Mouse (Mus musculus) heart, postnatal 36 days (tissue): Measurements from ENCODE around the gene Rsg1. TPM values are rescaled to one million over a fixed set of nuclear protein-coding genes. Genes with fewer than 3 reads are reported as not detected.

Source experiments
- DNase-seq, 2 experiments: peaks; one replicate each; pipeline ENCODE4 v3.0.0; 2021 to 2022
- intact Hi-C: fragments of 180-260 bp; cut with DNase I; formaldehyde crosslinking; loops from one replicate; pipeline ENCODE4 v1.15.1; 2025
- total RNA-seq, 2 experiments: library from RNA; stranded (reverse); gene quantifications; 2 replicates each; pipeline ENCODE4 v1.2.3; 2021

The Rsg1 gene
- total RNA-seq = 1 to 10 TPM in 1 of 2 experiments, under 1 TPM in 1; 0.80 to 1.1 TPM

DNA sequence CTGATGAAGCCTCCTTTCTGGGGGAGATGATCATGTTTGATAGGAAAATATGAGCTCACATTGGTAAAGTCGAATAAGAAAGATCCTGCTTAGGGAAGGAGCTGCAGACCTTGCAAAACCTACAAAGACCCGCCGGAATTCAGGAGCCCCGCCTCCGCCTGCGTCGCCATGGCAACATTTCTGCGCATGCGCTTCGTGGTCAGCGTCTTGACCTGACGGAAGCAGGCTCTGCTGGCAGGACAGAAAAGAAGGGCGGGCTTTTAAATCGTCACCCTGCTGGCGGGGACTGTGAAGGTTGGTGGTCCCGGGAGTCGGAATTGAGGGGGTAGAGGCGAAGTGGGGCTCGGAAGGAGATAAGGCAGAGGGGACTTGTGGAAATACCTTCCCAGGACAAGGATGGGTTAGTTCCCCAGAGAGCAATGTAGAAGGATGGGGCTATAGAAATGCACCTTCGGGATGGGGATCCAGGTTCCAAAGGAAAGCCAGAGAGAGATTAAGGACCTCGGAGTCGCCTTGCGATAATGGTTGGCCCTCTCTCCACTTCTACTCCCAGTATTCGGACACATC is at the start of gene Rsg1:
TSS of gene Rsg1 (plus strand) at position 187 of the 567 bp plus-strand sequence.
- peak; percentile 95 to 97 for DNase-seq
- intact Hi-C loops = loop anchor here (2.0 to 5.0 kb wide), 2 partner anchors 25 to 67 kb away; partner anchors contain the start of genes Arhgef19 and Fbxo42

DNA sequence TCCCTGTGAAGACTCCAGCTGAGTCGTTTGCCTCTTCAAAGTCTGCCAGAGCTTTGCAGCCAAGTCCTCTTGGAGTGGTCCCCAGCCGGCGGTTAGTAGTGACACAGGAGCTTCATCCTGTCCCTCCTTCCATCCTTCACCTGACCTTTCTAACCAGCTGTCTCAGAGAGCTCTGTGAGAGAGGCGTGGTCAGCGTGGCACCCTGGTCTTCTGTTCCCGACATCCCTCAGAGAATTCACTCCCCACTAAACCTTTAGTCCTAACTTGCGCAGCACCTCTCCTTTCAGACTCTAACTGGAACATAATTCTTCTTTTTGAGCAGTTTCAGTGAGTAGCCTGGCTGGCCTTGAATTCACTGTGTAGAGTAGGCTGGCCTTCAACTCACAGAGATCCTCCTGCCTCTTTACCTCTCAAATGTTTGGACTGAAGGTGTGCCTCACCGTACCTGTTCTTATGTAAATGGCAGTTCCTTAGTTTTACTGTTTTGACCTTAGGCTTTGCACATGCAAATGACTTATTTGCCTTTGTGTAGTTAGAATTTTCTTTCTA is 47.9 kb upstream of the Rsg1 start:
- intact Hi-C loops = loop anchor here (2.0 kb wide), 1 partner anchor 23 kb away; no protein-coding TSS in a partner anchor
- DNase-seq = no peak

DNA sequence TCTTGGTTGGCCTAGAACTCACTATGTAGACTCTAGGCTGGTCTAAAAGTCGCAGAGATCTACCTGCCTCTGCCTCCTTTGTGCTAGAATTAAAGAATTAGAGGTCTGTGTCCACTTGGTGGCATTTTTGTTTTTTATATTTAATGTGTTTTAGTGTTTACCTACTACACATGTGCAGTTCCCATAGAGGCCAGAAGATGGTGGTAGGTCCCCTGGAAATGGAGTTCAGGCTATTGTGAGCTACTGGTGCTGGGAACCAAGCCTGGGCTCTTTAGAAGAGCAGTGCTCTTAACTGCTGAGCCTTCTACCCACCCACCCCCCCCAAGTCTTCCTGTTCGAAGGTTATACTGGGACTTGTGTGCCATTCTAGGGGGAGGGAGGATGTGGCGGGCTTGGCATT is 46.6 kb upstream of the Rsg1 start:
- no peak for DNase-seq
- intact Hi-C loops = loop anchor here (2.0 kb wide), 1 partner anchor 22 kb away; no protein-coding TSS in a partner anchor

DNA sequence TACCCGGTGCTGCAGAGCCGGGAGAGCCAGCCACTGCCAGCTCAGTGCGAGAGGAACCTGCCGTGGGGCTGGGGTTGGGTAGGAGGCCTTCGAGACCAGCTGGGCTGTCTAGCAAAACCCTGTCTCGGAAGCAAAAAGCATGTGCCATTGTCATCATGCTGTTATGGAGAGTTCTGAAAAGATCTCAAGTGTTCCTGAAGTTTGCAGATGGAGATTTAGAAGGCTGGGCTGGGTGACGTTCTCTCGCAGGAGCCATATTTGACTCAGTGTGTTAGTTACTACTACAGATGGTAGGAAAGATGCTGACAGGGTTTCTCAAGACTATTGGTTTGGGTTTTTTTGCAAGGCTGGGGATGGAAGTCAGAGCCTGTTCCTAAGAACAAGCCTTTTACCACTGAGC is 41.6 kb upstream of the Rsg1 start:
- intact Hi-C loops = no loop called here
- DNase-seq = no peak

- DNase-seq = peak; percentile 22 to 50
- intact Hi-C loops = no loop called here
Observed at GRCm38 (mm10) chr4:141175783-141176182, 38.0 kb upstream of the Rsg1 start.

GRCm38 (mm10) chr4:141176328-141176838 is 37.4 kb upstream of the Rsg1 start:
- intact Hi-C loops = no loop called here
- peak in 1 of 2 experiments; percentile 19 for DNase-seq

- intact Hi-C loops = no loop called here
- no peak for DNase-seq
Observed at GRCm38 (mm10) chr4:141178500-141178899, 35.3 kb upstream of the Rsg1 start.

DNA sequence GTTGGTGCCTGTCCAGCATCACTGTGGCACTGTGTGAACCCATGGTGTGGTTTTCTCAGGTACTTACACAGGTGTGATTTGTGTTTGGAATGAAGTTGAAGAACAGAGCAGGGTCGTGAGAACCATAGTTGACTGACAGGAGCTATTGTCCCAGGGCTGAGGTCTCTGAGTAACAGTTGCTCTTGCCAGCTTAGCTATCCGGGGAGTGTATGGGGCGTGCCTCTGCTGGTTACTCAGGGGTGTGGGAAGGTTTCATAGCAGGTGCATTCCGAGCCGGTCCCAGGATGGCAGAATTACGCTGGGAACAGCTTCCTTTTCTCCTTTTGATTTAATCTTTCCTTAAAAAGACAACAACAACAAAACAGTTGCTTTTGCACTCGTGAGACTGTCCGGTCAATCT is 32.9 kb upstream of the Rsg1 start:
- DNase-seq = no peak
- intact Hi-C loops = no loop called here

- intact Hi-C loops = no loop called here
- no peak for DNase-seq
Observed at GRCm38 (mm10) chr4:141181981-141182380, 31.8 kb upstream of the Rsg1 start.

DNA sequence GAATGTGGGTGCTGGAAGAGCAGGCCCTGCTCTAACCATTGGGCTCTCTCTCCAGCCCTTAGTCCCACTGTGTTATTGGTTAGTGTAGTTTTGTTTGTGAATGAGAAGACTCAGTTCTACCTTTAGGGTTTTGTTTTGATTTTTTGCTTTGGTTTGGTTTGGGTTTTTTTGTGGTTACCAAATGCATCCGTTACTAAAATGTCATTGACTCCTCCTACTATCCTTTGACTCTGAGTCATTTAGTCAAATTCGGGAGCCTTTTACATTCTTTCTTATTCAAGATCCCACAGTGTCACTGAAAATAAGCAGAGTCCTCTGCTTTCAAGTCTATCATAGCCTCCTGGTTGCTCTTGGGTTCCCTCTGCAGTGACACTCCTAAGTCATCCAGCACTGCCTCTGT is 29.8 kb upstream of the Rsg1 start:
- intact Hi-C loops = no loop called here
- DNase-seq = no peak

GRCm38 (mm10) chr4:141184426-141184825 is 29.3 kb upstream of the Rsg1 start:
- intact Hi-C loops = no loop called here
- no peak for DNase-seq

GRCm38 (mm10) chr4:141186923-141187836 is 26.6 kb upstream of the Rsg1 start:
- intact Hi-C loops = no loop called here
- DNase-seq = no peak

DNA sequence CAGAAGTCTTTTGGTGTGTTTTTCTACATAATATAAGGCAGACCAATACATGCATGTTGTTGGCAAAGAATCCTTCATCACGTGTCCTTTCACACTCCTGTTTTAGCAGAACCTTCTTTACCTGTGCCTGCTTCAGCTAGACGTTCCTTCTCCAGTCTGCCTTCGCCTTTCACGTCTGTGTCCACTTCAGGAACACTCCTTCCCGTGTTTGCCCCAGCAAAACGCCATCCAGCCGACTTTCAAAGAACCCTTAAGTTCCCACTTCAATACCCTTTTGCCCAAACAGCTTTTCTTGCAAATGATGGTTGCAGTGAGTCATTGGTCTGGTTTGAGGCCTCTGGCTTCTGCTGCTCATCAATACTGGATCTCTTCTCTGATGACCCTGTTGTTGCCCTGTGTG is 22.5 kb upstream of the Rsg1 start:
- intact Hi-C loops = no loop called here
- DNase-seq = no peak

- intact Hi-C loops = no loop called here
Observed at GRCm38 (mm10) chr4:141194553-141194952, 19.2 kb upstream of the Rsg1 start.

DNA sequence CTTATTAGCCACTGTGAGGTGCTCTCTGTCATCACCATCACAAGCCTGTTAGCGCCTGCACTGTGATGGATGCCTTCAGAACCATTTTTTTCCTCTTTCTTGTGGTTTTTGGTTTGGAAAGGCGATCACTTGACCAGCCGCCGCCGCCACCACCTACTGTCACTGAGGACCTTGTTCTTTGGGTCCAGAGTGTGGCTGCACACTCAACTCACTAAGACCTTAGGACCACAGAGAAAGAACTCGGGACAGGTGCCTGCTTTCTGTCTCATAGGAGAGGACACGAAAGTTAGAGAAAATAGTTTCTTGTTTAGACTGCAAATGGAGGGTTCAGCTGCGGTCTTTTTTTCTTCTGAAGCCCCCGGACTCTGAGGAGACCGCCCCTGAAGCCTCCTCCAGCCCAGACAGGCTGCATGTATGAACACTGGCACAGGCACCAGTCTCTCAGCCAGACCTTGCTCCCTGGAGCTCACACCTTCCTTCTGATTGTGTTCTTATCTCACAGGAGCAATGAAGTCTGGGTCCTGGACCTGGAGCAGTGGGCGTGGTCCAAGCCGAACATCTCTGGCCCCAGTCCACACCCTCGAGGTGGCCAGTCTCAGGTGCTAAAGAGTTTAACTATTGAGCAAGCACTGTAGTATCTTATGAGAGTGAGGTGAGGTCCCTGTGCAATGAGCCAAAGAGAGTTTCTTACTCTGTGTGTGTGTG is 16.6 kb upstream of the Rsg1 start:
- intact Hi-C loops = no loop called here
- DNase-seq = no peak

More at GRCm38 (mm10) chr4:141194553-141194952, 19.2 kb upstream of the Rsg1 start:
- DNase-seq = no peak

- intact Hi-C loops = no loop called here
- DNase-seq = no peak
Observed at GRCm38 (mm10) chr4:141197686-141198035, 16.1 kb upstream of the Rsg1 start.

- DNase-seq = peak; percentile 22 to 29
- intact Hi-C loops = no loop called here
Observed at GRCm38 (mm10) chr4:141200906-141201305, 12.8 kb upstream of the Rsg1 start.

DNA sequence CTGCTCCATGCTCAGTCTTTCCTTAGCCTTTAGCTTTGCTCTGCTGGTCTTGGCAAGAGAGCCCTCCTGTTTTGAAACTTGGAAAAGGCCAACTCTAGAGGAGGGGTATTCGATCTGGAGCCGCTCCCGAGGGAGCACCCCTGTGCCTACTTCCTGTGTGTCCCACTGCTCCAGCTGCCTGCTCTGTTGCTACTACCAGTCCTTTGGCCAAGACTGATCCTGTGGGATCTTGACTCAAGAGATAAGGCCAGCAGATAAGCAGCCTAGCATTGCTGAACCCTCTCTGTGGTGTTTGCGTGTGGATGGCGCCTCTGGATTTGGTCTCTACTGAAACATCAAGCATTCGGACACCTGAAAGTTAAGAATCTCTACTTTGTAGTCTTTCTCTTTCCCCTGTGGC is 11.6 kb upstream of the Rsg1 start:
- DNase-seq = no peak
- intact Hi-C loops = no loop called here

GRCm38 (mm10) chr4:141204580-141205061 is 9.1 kb upstream of the Rsg1 start:
- peak; percentile 27 to 35 for DNase-seq
- intact Hi-C loops = loop anchor here (2.0 kb wide), 2 partner anchors 68 to 158 kb away; no protein-coding TSS in a partner anchor

DNA sequence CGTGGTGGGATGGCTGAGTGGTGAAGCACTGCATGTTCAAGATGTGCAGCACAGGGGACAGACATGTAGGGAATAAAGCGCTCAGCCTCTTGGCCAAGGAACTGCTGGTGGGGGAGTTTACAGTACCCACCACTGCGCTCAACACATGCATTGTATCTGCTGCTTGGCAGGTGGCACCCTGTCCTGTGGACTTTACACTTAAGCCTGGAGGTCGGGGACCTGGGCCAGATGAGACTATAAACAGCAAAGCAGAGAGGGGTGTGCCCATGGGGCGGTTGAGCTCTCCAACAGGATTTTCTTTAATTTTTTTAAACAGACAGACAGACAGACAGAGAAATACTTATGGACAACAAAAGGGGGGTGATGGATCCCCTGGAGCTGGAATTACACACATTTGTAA is 6.7 kb upstream of the Rsg1 start:
- intact Hi-C loops = no loop called here

More for the DNA sequence above, 6.7 kb upstream of the Rsg1 start:
- DNase-seq = no peak
